Mouse (Mus musculus): ENCODE data around the gene Arhgap6.

GRCm38 (mm10) chrX:169302271-169303045 is 507.6 kb downstream of the Arhgap6 start:
- no peak for TF ChIP-seq POLR2A (IDR thresholded peaks at IDR 0.05; ENCODE audit: borderline replicate concordance, insufficient read depth, low read length)
- TF ChIP-seq CTCF (IDR thresholded peaks at IDR 0.05; ENCODE audit: borderline replicate concordance, insufficient read depth, low read depth, low read length) = no peak
